Mouse (Mus musculus) liver, embryonic 14.5 days (tissue): ENCODE measurements around the gene Tbcd. TPM values are rescaled to one million over a fixed set of nuclear protein-coding genes. Genes with fewer than 3 reads are reported as not detected.

Source experiments
- ATAC-seq: fragments of 200-750 bp; cut with Nextera tagmentation; 2 replicates; pipeline ENCODE4 v1.8.0; 2017; ENCODE audit warnings: moderate number of reproducible peaks, mild to moderate bottlenecking, moderate library complexity; ENCODE audit not compliant: insufficient read depth
- DNase-seq, 3 experiments: peaks; one replicate each; pipeline ENCODE4 v3.0.0-alpha.2; 2012 to 2013; ENCODE audit warnings: low read depth in 3 of 3, low spot score in 3 of 3
- H3K27ac ChIP-seq: fragments of 300-500 bp; sonication (generic); 2 replicates; pipeline ENCODE4 v1.5.1; 2014; ENCODE audit warnings: moderate library complexity, mild to moderate bottlenecking, control low read depth, inconsistent platforms
- H3K27me3 ChIP-seq: fragments of 300-500 bp; sonication (generic); 2 replicates; pipeline ENCODE4 v1.6.1; 2014; ENCODE audit warnings: mild to moderate bottlenecking, low read length, moderate library complexity; ENCODE audit not compliant: control insufficient read depth, insufficient read depth
- H3K36me3 ChIP-seq: fragments of 300-500 bp; sonication (generic); replicated peaks from 2 replicates; pipeline ENCODE4 v1.6.1; 2014; ENCODE audit warnings: low read depth; ENCODE audit not compliant: control insufficient read depth, insufficient read depth
- H3K4me1 ChIP-seq, 2 experiments: fragments of 200-500 bp in 1 of 2; fragments of 300-500 bp in 1 of 2; sonication (generic) in 1 of 2; replicated peaks; 2 replicates each; pipeline ENCODE4 v1.6.1; 2012 to 2014; ENCODE audit warnings: antibody characterized with exemption in 1 of 2, inconsistent platforms in 1 of 2, low read length in 1 of 2; ENCODE audit not compliant: control insufficient read depth in 2 of 2, insufficient read depth in 2 of 2
- H3K4me2 ChIP-seq: fragments of 300-500 bp; sonication (generic); 2 replicates; pipeline ENCODE4 v1.6.1; 2014; ENCODE audit warnings: low read depth, mild to moderate bottlenecking, control low read depth, moderate library complexity
- H3K4me3 ChIP-seq, 2 experiments: fragments of 200-500 bp in 1 of 2; fragments of 300-500 bp in 1 of 2; sonication (generic) in 1 of 2; 2 replicates each; pipeline ENCODE4 v1.5.1; 2012 to 2014; ENCODE audit warnings: low read depth in 2 of 2, low read length in 2 of 2, mild to moderate bottlenecking in 2 of 2, control low read depth in 1 of 2, inconsistent platforms in 1 of 2, moderate library complexity in 1 of 2; ENCODE audit not compliant: insufficient read depth in 1 of 2
- H3K9ac ChIP-seq: fragments of 300-500 bp; sonication (generic); replicated peaks from 2 replicates; pipeline ENCODE4 v1.6.1; 2014; ENCODE audit warnings: mild to moderate bottlenecking, control low read depth, moderate library complexity
- H3K9me3 ChIP-seq: fragments of 300-500 bp; sonication (generic); 2 replicates; pipeline ENCODE4 v1.6.1; 2016; ENCODE audit warnings: low read length, mixed read lengths; ENCODE audit not compliant: control insufficient read depth
- CTCF ChIP-seq: IDR thresholded peaks from 2 replicates; pipeline ENCODE4 v1.5.1; 2016; ENCODE audit warnings: antibody characterized with exemption, low read depth, control low read depth
- EP300 ChIP-seq: IDR thresholded peaks from 2 replicates; pipeline ENCODE4 v1.6.1; 2016; ENCODE audit warnings: antibody characterized with exemption, low read depth
- WGBS: fragments of 180-500 bp; shearing (Covaris S2); extraction: QIAGEN DNeasy Blood & Tissue Kit; methylation state at CpG from one replicate; pipeline ENCODE4 v1.1.7; 2014; ENCODE audit not compliant: insufficient replicate concordance; 5-methylcytosine and 5-hydroxymethylcytosine counted together
- polyA plus RNA-seq, 2 experiments: library from polyadenylated mRNA; depleted of rRNA in 1 of 2; stranded (reverse) in 1 of 2; unstranded in 1 of 2; fragments of >200 nt; fragmentation: Nextera tagmentation in 1 of 2; extraction: Ambion mirVana in 1 of 2; gene quantifications; 2 replicates each; pipeline versions ENCODE4 v1.2.1 to v1.2.3; 2012 to 2014

Tbcd gene
- polyA plus RNA-seq, 2 experiments, result 15.6 to 20.4 TPM

DNA sequence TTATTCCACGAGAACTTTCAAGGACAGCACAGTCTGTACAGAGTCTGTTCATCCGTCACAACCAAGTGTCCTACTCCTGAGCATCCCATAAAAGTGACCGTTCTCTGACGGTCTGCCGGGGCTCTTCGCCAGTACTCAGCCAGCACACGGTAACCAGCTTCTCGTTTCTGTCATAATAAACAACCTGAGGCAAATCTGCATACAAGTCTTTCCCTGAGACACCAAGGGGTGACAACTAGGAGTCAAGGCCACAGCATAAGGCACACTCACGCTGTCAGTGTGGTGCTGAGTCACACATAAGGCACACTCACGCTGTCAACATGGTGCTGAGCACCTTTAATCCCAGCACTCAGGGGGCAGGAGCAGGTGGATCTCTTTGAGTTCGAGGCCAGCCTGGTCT lies 198.9 kb downstream of the Tbcd start:
- H3K27ac ChIP-seq, result no peak overlapping the region
- WGBS, result 74% methylated on average over 11 of the region's 11 CpGs
- H3K4me1 ChIP-seq, result peaks cover 0 to 2% of the 10 kb centered on the region in 2 experiments; a peak in 1 of 4 replicates
- no peak overlapping the region for H3K4me3 ChIP-seq
- TF ChIP-seq EP300 (no peak), CTCF (no peak)
- no peak overlapping the region for H3K9ac ChIP-seq
- H3K27me3 ChIP-seq, result no peaks in the 10 kb centered on the region
- DNase-seq (no peak), ATAC-seq (no peak)
- H3K9me3 ChIP-seq, result no peaks in the 10 kb centered on the region
- no peak overlapping the region for H3K4me2 ChIP-seq
- H3K36me3 ChIP-seq, result no peaks in the 10 kb centered on the region

DNA sequence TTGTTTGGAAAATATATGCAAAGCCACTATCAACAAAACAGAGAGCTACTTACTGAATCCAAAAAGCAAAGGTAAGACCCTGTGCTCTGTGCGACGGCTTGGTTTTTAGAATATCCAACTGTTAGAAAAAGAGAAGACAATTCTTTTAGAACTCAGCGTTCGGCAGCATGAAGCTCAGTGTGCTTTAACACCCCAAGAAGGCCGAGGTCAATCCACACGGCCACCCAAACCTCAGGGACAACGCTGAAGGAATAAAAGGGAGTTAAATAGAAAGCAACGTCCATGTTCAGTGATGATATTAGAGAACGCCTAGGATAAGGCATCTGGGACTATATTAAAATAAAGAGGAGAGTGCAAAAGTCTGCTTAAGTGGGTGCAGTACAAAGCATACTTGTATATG lies 199.8 kb downstream of the Tbcd start:
- ATAC-seq (no peak), DNase-seq (no peak)
- H3K9ac ChIP-seq, result no peak overlapping the region
- H3K4me2 ChIP-seq, result no peak overlapping the region
- WGBS, result 75% methylated on average over 9 of the region's 9 CpGs
- no peak overlapping the region for H3K4me3 ChIP-seq
- H3K9me3 ChIP-seq, result no peaks in the 10 kb centered on the region
- no peaks in the 10 kb centered on the region for H3K27me3 ChIP-seq
- TF ChIP-seq CTCF (no peak), EP300 (no peak)
- H3K36me3 ChIP-seq, result no peaks in the 10 kb centered on the region
- H3K4me1 ChIP-seq, result peaks cover 0 to 2% of the 10 kb centered on the region in 2 experiments; a peak in 1 of 4 replicates
- no peak overlapping the region for H3K27ac ChIP-seq

DNA sequence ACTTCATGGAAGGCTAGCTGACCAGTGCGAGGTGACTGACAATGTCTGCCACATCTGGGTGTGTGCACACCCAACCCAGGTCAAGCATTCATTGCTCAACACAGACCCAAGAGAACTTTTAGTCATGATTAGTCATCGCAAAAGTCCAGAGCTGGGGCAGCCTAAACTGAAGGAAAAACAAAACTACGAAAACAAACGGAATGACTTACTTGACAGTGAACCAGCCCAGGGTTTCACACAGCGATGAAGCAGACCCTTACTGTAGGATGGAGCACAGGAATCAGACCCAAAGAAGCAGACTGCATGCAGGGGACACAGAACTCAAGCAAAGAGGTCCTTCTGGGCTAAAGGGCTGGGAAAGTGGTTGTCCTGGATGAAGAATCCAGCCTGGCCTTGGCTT lies 200.2 kb downstream of the Tbcd start:
- ATAC-seq, result no peak

DNA sequence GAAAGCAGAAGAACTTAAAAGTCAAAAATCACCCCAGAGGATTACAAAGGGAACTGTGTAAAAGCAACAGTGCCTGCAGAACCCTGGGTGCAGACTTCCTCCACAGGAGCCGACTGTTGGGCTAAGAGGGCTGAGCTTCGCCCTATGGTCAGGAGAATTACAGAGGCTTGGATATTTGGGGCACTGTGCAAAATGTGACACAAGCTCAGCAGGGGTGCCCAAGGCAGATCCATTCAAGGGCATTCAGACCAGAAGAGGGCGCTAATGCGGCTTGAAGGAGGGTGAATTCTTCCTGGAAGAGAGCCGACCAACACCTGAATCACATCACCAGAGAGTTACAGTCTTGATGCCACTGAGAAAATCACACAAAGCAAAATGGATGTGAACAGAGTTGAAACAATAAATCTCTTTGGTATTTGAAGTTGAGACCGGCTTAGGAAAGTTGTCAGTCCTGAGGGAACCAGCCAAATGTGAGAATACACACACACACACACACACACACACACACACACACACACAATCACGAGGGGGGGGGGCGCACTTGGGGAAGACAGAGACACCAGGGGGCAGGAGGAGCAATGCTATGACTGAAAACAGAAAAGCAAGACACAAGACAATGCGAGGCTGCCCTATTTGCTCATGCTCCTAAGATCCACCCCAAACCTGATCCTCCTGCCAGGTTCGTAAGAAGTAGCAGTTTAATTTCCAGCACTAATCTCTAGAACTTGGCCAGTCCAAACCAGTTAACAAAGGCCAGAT lies 201.0 kb downstream of the Tbcd start:
- no peak overlapping the region for H3K4me3 ChIP-seq
- H3K36me3 ChIP-seq, result no peaks in the 10 kb centered on the region
- H3K4me2 ChIP-seq, result no peak overlapping the region
- H3K27ac ChIP-seq, result no peak overlapping the region
- no peak for ATAC-seq
- TF ChIP-seq EP300, result no peak
- peak; percentile 72 for TF ChIP-seq CTCF
- no peaks in the 10 kb centered on the region for H3K27me3 ChIP-seq
- WGBS, result 46% methylated on average over 8 of the region's 10 CpGs
- peaks cover 0 to 2% of the 10 kb centered on the region in 2 experiments; a peak in 1 of 4 replicates for H3K4me1 ChIP-seq
- no peak overlapping the region for H3K9ac ChIP-seq
- H3K9me3 ChIP-seq, result no peaks in the 10 kb centered on the region
- DNase-seq, result peak in 1 of 3 experiments; percentile 19

More for the DNA sequence above, 200.2 kb downstream of the Tbcd start:
- Histone ChIP-seq H3K4me2 (no peak overlapping the region), H3K4me3 (no peak overlapping the region), H3K9me3 (no peaks in the 10 kb centered on the region), H3K9ac (no peak overlapping the region), H3K27ac (no peak overlapping the region), H3K36me3 (no peaks in the 10 kb centered on the region), H3K4me1 (peaks cover 0 to 2% of the 10 kb centered on the region in 2 experiments; a peak in 1 of 4 replicates), H3K27me3 (no peaks in the 10 kb centered on the region)
- no peak for DNase-seq
- TF ChIP-seq EP300 (no peak), CTCF (no peak)
- WGBS, result 76% methylated on average over 5 of the region's 5 CpGs

DNA sequence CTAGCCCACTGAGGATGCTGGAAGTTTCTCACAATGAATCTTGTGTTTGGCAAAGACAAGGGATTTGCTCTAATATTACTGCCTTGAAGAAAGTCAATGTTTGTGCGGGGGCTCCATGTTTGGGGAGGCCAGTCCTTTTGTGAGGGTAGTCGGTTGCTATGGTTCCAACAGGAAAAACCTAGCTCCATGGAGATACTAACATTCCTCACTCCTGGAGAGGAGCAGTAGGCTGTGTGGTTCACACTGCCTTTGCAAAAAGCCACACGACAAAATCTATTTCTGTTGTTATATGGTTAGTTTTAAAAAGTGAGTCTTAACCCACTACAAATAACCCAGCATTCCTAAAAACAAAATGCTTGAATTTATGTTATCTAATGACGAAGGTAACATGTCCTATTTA lies 201.9 kb downstream of the Tbcd start:
- H3K4me1 ChIP-seq, result peaks cover 0 to 2% of the 10 kb centered on the region in 2 experiments; a peak in 1 of 4 replicates

More for the DNA sequence above, 201.9 kb downstream of the Tbcd start:
- H3K4me3 ChIP-seq, result no peak overlapping the region
- H3K36me3 ChIP-seq, result no peaks in the 10 kb centered on the region
- no peak overlapping the region for H3K4me2 ChIP-seq
- no peak overlapping the region for H3K27ac ChIP-seq
- no peaks in the 10 kb centered on the region for H3K9me3 ChIP-seq
- DNase-seq (no peak), ATAC-seq (no peak)
- TF ChIP-seq EP300 (no peak), CTCF (no peak)
- 72% methylated on average over 4 of the region's 4 CpGs for WGBS
- no peaks in the 10 kb centered on the region for H3K27me3 ChIP-seq
- no peak overlapping the region for H3K9ac ChIP-seq
